Mouse (Mus musculus) G1E (cell line): Measurements from ENCODE around the gene Setmar.

Experiments
- CTCF ChIP-seq: IDR thresholded peaks from 2 replicates; pipeline ENCODE4 v1.5.1; 2012; ENCODE audit warnings: low read depth, low read length, inconsistent platforms, mixed read lengths
- GATA1 ChIP-seq: IDR thresholded peaks from 2 replicates; pipeline ENCODE4 v1.6.1; 2012; ENCODE audit warnings: borderline replicate concordance, low read length, inconsistent platforms, mixed read lengths
- GATA2 ChIP-seq: IDR thresholded peaks from 2 replicates; pipeline ENCODE4 v1.6.1; 2012; ENCODE audit warnings: low read depth, low read length, inconsistent platforms, borderline replicate concordance
- TAL1 ChIP-seq: conservative IDR thresholded peaks from 2 replicates; pipeline ENCODE4 v1.6.1; 2012; ENCODE audit warnings: low read depth, low read length, inconsistent platforms, mixed read lengths

- TF ChIP-seq CTCF = no peak
- TF ChIP-seq TAL1 = no peak
- TF ChIP-seq GATA1 = no peak
- no peak for TF ChIP-seq GATA2
Observed at GRCm38 (mm10) chr6:108061121-108061520, 3.7 kb upstream of the Setmar start.
